Mouse (Mus musculus) T-helper 17 cell (primary cell): Measurements from ENCODE around the gene Gm28048.

ENCODE experiments used
- in situ Hi-C, 2 experiments: fragments of 300-600 bp; cut with MboI, MseI; formaldehyde crosslinking; loops; 1 replicate in 1 of 2; 2 replicates in 1 of 2; pipeline ENCODE4 v1.15.1; 2025; ENCODE audit warnings: high pct_unique_total_duplicates in 2 of 2

Gene Gm28048

GRCm38 (mm10) chr11:22864305-22865060 is 117.4 kb downstream of the Gm28048 start:
- in situ Hi-C loops: loop anchor here (5.0 kb wide), 2 partner anchors 88 to 93 kb away; no protein-coding TSS in a partner anchor

- in situ Hi-C loops: loop anchor here (5.0 kb wide), 2 partner anchors 89 to 94 kb away; no protein-coding TSS in a partner anchor
Measured at GRCm38 (mm10) chr11:22863581-22863980, 118.3 kb downstream of the Gm28048 start.

GRCm38 (mm10) chr11:22861315-22861714 is 120.6 kb downstream of the Gm28048 start:
- in situ Hi-C loops: loop anchor here (5.0 kb wide), 2 partner anchors 91 to 96 kb away; no protein-coding TSS in a partner anchor

GRCm38 (mm10) chr11:22860335-22861227 is 121.3 kb downstream of the Gm28048 start, which contains the start of gene B3gnt2:
B3gnt2 (minus strand) TSS chr11:22860961.
- in situ Hi-C loops: loop anchor here (5.0 kb wide), 2 partner anchors 92 to 97 kb away; no protein-coding TSS in a partner anchor

- in situ Hi-C loops: loop anchor here (5.0 to 10.0 kb wide), 4 partner anchors 93 to 1635 kb away; partner anchors contain the start of gene Xpo1 (in 1 of the 2)
Measured at GRCm38 (mm10) chr11:22859633-22860334, 122.1 kb downstream of the Gm28048 start.

GRCm38 (mm10) chr11:22859301-22859632 is 122.6 kb downstream of the Gm28048 start:
- in situ Hi-C loops: loop anchor here (10.0 kb wide), 2 partner anchors 396 to 1634 kb away; partner anchors contain the start of gene Xpo1 (in 1 of the 2)

- in situ Hi-C loops: loop anchor here (10.0 kb wide), 2 partner anchors 396 to 1634 kb away; partner anchors contain the start of gene Xpo1 (in 1 of the 2)
Measured at GRCm38 (mm10) chr11:22858441-22859300, 123.2 kb downstream of the Gm28048 start.

- in situ Hi-C loops: loop anchor here (10.0 kb wide), 2 partner anchors 397 to 1633 kb away; partner anchors contain the start of gene Xpo1 (in 1 of the 2)
Measured at GRCm38 (mm10) chr11:22857705-22858440, 124.0 kb downstream of the Gm28048 start.

- in situ Hi-C loops: loop anchor here (10.0 kb wide), 2 partner anchors 398 to 1632 kb away; partner anchors contain the start of gene Xpo1 (in 1 of the 2)
Measured at GRCm38 (mm10) chr11:22857106-22857704, 124.7 kb downstream of the Gm28048 start.

- in situ Hi-C loops: loop anchor here (10.0 kb wide), 2 partner anchors 398 to 1632 kb away; partner anchors contain the start of gene Xpo1 (in 1 of the 2)
Measured at GRCm38 (mm10) chr11:22856371-22856965, 125.4 kb downstream of the Gm28048 start.

GRCm38 (mm10) chr11:22854571-22854970 is 127.3 kb downstream of the Gm28048 start:
- in situ Hi-C loops: loop anchor here (10.0 kb wide), 2 partner anchors 400 to 1630 kb away; partner anchors contain the start of gene Xpo1 (in 1 of the 2)

GRCm38 (mm10) chr11:22853477-22854157 is 128.3 kb downstream of the Gm28048 start:
- in situ Hi-C loops: loop anchor here (10.0 kb wide), 2 partner anchors 401 to 1629 kb away; partner anchors contain the start of gene Xpo1 (in 1 of the 2)

GRCm38 (mm10) chr11:22852510-22852909 is 129.4 kb downstream of the Gm28048 start:
- in situ Hi-C loops: loop anchor here (10.0 kb wide), 2 partner anchors 402 to 1628 kb away; partner anchors contain the start of gene Xpo1 (in 1 of the 2)

- in situ Hi-C loops: loop anchor here (10.0 kb wide), 2 partner anchors 403 to 1627 kb away; partner anchors contain the start of gene Xpo1 (in 1 of the 2)
Measured at GRCm38 (mm10) chr11:22851416-22851815, 130.5 kb downstream of the Gm28048 start.

GRCm38 (mm10) chr11:22850077-22850476 is 131.8 kb downstream of the Gm28048 start:
- in situ Hi-C loops: loop anchor here (10.0 kb wide), 2 partner anchors 405 to 1625 kb away; partner anchors contain the start of gene Xpo1 (in 1 of the 2)

GRCm38 (mm10) chr11:22848649-22849195 is 133.2 kb downstream of the Gm28048 start:
- in situ Hi-C loops: loop anchor here in 1 of 2 experiments (10.0 kb wide), 1 partner anchor 1754 kb away; the partner anchor contains the start of gene Peli1
